In the genomic region with DNA sequence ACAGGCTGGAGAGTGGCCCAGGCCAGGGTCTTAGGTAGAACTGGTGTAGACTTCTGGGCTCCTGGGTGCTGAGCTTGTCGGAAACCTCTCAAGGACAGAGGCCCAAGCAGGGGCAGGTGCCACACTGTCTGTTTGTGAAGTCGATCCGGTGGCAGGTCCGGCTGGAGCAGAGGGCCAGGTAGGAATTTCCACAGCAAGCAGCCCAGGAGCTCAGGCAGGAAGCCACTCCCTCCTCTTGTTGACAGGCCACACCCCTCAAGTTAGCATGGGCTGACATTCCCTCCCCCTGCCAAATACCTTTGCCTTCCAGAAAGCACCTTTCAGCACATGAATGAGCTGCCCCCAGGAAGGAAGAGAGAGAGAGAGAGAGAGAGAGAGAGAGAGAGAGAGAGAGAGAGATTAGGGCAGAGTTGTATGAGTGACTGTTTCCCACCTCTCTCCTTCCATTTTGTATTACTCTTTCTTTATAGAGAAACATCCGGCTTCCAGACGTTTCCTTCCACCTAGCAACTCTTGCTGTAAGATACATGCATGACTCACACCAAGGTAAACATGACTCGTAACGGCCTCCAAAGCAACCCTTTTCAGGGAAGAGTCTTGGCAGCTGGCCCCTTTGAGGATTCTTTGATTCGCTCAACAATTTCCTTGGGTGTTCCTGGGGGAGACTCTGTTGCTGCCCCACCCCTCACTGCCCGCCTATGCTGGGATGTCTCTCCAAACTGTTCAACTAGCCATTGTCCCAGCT, we compare ENCODE assay signal across 8 mouse cellular contexts. TPM values are rescaled to one million over a fixed set of nuclear protein-coding genes. Genes with fewer than 3 reads are reported as not detected.
A peak's percentile ranks its signal among the peaks of the same experiment; 100 is the strongest.
DNase-seq lines count a peak whose midpoint lies in the region; ATAC-seq and TF ChIP-seq lines count a peak whose summit lies in the region.
"Had no signal": no experiment of that assay in that cellular context is flagged by ENCODE, and none has a peak within 500 bp of the region (broad histone marks: within the 10 kb centered on the region; RNA-seq: fewer than 3 reads in every experiment).

No protein-coding gene starts in this region.

- peak; percentile 65 for ATAC-seq in Patski

- in situ Hi-C loops in Patski (cut with MboI; ENCODE audit: low pct_unique_long_range_greater_than_20kb): no loop called here

- DNase-seq in 416B (ENCODE audit: low read depth) (peak; percentile 78), Patski (ENCODE audit: low read depth, low spot score) (no peak)
- peak; percentile 44 to 70 for DNase-seq in kidney, postnatal 25 days
- peak; percentile 78 for DNase-seq in lung, postnatal 10 days
- DNase-seq in right cerebral cortex, postnatal 36 days (ENCODE audit: low spot score in 2 of 2): no peak
- DNase-seq in cerebellum, adult 9-11 months: no peak
- DNase-seq in cerebellum, adult 9-10 months: no peak
- DNase-seq: thymus, adult 18-20 months had no signal

- H3K27me3 ChIP-seq in Patski: no peaks in the 10 kb centered on the region

- no peak for TF ChIP-seq CTCF in Patski (IDR thresholded peaks at IDR 0.05)

- POLR2A ChIA-PET in Patski (lab: Charles Lee): interaction anchor here (0.8 kb wide), 1 partner anchor 32 kb away, joined by 3 read pairs; no protein-coding TSS in a partner anchor

- CTCF ChIA-PET in Patski (lab: Charles Lee): no interaction called here

RNA-seq across cellular contexts. Expression of a gene that starts 33.8 kb away (rescaled TPM):
- 49.9 TPM for polyA plus RNA-seq in Patski (2021)

Comparison
In these comparisons a context has a peak if more than half of its experiments do, and no peak if none do; other contexts are left out.
1. DNase-seq: peak in 416B (single experiment), kidney, postnatal 25 days (2 of 2) and lung, postnatal 10 days (single experiment); none in Patski (single experiment), right cerebral cortex, postnatal 36 days (0 of 2), cerebellum, adult 9-11 months (single experiment) and cerebellum, adult 9-10 months (single experiment).